Mouse (Mus musculus): ENCODE measurements around the gene Lrmda.
A peak's percentile ranks its signal among the peaks of the same experiment; 100 is the strongest.
"Not testable (repeated sequence)": the region's sequence is repeated elsewhere in the genome, so short reads cannot be mapped to it uniquely, and the experiment has no call there.

The Lrmda gene

DNA sequence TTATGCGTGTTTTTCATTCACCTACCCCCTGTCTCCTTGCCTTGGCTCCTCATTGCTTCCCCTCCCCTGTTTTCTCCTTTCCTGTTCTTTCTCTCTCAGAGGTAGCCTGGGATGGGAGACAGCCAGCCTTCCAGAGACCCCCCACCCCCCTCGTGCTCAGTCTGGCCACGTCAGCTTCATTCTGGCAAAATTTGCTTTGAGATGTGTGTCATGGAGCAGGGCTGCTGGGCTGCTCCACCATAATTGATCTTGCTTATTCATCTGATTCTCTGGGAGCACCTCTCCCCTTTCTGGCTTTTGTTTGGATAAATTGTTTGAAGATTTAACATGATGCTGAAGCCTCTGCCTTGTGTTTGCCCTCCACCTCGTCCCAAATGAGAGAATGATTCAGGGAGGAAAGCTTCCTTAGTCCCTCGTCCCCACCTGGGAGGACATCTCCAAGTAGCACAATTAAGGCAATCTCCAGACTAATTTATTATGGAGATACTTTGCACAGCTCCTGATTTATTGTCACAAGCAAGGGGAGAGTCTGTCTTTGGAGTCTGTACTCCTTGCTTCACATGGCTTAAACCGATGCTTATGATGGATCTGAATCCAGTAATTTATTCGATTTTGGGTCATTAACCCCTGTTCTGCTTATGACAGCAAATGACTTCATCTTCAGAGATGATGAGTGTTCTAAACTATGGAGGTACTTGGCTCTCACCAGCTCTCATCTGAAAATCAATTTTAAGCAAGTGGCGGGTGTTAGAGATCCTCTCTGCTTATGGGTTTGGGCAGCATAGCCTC, 526.6 kb downstream of the Lrmda start:
- no peak for DNase-seq

DNA sequence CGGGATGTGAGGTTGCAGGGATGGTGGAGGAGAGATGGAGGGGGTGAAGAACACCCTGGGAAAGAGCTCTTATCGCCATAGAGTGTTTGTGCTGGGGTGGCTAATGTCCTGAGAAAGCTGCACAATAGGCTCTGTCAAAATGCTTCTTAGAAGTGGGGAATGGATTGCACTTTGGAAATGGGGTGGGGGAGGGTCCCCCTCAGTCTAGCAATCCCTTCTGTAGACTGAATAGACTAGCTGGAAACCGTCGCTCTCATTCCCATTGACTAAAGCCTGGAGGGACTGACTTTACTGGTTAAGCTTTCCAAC, 527.1 kb downstream of the Lrmda start:
- no peak for DNase-seq

DNA sequence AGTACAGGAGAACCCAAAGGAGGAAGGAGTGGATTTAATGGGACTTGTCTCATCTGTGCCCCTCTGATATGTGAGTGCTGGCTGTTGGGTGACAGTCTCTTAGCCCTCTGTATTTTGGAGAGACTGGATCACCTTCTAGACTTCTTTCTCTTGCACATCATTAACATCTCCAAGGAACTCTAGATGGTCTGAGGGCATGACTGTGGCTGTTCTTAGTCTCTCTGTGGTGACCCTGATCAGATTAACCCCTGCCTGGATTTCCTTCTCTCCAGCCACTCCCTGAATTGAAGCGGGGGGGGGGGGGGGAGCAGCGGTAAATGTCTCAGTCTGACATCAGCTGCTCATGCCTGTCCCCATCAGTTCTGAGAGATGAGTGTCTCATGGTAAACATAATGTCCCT, 528.8 kb downstream of the Lrmda start:
- DNase-seq, result no peak

DNA sequence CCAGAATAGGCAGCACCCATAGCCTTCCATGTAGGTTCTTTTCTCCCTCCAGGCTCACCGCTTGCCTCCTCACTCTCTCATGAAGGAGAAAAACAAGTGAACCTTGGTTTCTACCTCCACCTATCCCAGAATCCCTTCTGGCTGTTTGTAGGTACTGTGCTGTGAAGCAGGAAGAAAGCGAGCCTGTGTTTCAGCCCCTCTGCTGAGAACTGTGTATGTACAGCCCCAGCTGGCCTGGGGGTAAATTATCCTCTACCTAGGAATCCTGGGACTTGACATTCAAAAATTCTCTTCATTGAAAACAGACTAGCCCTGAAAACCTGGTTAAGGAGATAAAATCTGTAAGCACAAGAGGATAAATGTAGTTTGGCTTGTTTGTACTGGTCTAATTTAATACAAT, 529.7 kb downstream of the Lrmda start:
- DNase-seq, result no peak

DNA sequence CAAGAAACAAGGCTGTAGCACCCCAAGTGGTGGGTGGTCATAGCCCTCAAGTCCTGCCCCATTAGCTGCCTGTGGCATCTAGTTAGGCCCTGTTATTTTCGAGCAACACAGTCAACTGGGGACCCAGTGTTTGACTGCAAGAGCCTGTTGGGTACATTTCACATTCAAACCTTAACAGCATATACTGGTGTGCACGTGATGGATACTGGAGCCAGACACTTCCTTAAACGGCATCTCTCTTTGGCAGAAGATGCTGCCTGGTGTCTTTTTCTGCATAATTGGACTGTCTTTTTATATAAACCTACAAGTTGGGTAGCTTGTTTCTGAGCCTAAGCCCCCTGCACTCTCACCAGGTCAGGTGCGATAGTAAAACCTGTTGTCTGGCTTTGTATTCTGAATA, 532.8 kb downstream of the Lrmda start:
- DNase-seq, result no peak

DNA sequence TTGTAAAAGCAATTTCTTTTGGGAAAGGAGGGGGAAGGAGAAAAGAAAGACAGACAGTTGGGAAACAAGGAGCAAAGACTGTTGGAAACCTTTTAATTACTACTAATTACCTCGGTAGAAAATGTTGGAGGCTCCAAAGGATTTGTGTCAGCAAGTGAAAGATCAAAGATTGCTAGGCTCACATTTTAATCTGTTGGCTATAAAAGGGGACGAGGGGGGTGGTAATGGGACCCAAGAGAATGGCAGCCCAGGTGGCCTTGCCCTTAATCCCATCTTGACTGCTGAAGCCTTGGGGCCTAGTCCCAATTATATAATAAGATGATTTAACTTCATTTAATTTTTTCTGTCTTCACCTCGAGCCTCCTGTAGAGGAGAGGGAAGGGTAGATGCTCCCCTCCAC, 533.3 kb downstream of the Lrmda start:
- no peak for DNase-seq

DNA sequence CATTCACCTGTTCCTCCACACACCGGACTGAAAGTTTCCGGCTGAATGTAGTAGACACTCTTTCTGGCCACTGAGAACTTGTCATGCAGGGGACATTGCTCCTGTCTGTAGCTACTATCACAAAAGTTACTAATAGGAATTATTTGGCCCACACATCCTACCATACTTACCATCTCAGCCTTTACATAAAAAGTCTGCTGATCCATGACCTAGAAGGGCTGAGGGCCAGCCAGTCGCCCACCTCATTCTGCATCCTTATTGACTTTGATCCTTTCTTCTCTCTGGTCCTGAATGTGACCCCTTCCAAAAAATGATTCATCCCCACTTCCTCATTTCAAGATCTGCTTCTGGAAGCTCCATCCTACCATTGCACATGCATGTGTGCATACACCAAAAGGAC, 534.2 kb downstream of the Lrmda start:
- DNase-seq, result no peak

DNA sequence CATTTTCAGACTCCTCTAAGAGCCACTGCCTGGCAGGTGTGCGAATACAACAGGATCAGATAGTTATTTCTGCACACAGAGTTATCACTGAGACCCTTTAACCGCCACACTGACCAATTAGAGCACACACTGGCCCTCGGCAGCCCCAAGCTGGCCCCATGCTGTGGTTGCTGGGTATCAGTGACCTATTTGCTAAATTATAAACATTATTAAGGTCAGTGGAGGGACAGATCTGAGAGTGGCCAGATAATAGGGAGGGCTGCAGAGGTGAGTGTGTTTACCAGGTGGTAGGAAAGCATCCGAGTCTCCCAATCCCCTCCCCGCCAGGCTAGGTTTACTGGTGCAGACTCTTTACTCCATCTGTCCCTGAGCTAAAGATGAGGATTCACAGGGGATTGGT, 553.0 kb downstream of the Lrmda start:
- no peak for DNase-seq

DNA sequence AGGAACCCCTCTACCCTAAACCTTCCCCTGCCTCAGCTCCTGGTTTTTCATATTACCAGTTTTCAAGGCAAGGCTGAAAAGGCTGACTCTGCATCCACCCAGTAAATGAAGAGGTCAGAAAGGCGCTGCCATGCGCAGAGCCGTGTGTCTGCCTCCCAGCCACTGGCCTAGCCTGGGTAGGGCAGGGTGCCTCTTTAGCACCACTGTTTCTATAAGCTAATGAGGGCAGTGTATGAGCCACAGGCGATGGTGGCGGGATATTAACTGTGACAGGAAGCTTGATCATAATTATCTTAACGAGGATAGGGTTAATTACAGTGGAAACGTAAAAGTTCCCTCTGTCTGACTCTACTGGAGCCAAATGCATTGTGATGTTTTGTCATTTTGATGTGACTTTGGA, 554.1 kb downstream of the Lrmda start:
- no peak for DNase-seq

DNA sequence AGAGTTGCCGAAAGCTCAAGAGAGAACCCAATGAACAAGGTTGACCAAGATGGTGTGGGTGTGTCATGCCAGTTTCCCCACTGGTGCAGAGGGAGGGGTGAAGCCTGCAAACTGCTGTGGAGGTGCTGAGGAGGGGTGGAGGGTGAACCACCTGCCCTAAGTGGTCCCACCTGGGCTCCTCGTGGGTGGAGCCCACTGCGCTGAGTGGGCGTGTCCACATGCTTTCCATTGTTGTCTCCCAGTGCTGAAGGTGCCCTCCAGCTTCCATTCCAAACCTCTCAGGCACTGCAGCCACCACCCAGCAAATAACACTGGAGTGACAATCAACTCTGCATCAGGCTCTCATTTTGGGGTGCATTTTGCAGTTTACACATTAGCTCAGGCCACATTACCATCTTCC, 554.5 kb downstream of the Lrmda start:
- DNase-seq, result no peak

DNA sequence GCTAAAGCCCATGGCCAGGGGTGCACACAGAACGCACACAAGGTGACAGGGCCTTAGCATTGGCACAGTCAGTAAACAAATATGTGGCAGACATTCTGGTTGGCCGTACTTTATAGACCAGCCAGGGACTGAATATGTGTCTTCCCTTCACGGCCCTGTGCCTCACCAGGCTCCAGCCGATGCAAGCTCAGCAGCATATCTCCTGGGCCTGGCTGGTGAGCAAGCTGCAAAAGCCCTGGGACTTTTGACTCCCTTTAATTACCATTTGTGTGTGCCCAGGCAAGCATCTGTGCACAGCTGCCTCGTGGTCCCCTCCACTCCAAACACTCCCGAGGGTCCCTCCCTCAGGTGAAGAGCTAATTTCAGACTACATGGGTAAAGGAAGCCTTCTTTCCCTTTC, 556.9 kb downstream of the Lrmda start:
- DNase-seq, result no peak

DNA sequence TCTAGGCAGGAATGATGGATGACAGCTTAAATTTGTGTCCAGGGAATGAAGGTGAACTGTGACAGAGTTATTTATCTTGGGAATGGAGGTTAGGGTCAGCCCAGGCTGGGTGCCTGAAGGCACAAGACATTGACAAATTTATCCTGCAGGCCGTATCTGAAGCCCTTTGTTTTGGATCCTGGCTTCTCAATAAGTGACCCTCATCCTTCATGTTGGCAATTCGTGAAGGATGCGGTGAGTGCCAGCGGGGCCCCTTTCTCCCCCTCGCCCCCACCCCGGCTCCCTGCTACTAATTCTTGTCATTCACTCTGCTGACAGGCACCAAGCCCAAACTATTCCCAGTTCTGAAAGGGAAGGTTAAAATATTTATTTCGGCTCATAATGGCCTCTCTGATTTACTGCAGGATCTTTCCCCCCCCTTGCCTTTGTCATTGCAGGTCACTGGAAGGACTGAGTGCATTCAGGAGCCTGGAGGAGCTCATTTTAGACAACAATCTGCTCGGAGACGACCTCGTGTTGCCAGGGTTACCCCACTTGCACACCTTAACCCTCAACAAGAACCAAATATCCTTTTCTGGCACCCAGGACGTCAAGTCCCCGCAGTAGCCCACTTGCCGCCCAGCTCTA, 558.0 kb downstream of the Lrmda start:
- no peak for DNase-seq

DNA sequence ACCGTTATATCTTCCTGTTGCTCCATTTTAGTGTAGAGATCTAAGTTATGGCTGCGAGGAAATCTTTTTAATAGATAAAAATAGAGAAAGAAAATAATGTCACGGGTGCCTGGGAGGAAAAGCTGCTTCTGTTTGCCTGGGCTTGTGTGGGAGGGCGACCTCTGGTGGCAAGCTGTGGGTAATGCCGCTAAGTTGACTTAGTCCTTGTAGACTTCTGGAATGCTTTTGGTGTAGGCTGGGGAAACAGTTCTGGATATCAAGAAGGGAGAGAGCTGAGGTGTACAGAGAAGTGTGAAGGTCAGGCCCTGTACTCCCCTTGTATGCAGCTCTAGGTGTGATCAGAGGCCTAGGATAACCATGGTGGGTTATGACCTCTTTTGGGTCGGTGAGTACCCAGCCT, 558.7 kb downstream of the Lrmda start:
- DNase-seq, result peak; percentile 81

DNA sequence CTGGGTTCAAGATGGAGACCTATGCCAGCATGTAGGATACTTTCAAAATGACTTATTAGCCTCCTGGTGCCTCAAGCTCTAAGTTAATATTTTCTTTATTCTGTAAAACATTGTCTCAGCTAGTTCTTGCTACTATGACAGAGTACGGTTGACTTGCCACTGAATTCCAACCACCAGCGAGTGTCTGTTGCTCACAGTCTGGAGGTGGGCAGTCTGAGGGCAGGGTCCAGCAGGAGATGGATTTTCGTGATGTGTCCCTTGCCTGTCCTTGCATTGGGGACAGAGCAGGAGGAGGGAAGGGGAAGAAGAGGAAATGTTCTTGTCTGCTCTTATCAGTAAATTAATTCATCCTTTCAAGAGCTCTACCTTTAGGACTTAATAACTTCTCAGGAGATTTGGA, 559.5 kb downstream of the Lrmda start:
- DNase-seq, result no peak

DNA sequence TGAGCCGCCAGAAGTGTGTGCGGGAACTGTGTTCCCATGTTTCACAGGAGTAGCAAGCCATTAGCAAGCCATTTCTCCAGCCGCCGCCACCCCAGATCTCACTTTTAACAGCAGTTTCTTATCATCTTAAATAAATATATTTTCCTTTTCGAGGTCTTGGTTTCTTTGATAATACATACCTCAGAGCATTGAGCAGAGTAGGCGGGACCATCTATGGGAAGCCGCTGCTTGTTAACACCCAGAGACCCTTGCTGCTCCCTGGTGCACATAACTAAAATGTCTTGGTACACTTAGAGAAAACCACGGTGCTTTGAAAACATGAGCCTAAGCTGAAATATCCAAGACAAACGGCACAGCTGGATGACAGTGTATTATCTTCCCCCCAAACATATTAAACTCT, 562.6 kb downstream of the Lrmda start:
- DNase-seq, result no peak

DNA sequence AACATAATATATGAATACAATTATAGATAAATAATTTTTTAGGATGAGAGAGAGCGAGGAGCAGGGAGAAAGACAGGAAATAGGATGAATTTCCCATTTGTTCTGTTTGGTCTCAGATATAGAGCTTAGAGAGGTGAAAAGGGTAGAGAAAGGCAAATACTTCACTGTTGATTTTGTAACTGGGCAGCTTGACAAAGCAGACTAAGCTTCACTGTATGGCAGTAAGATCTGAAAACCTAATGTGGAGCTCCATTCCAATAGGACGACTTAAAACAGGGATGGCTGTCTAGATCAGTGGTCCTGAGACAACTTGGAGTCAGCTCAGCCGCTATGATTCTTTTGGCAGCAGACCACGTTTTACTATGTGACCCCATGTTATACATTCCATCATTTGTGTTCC, 566.8 kb downstream of the Lrmda start:
- DNase-seq, result no peak

DNA sequence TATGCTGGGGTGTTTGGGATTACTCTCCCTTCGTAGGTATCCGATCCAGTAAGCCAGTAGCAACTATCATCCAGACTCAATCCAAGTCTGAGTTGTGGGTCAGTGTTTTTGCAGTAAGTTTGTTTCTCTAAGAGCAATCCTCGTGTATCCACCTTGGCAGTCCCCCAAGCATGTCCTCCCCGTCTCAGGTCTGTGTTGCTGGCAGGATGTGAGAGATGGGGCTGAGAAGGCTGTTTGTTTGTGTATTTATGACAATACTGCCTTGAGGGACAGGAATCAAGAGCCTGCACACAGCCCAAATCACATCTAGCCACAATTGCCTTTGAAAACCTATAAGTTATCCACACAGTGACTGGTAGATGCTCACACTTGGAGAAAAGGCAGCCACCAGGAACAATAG, 567.3 kb downstream of the Lrmda start:
- DNase-seq, result no peak

DNA sequence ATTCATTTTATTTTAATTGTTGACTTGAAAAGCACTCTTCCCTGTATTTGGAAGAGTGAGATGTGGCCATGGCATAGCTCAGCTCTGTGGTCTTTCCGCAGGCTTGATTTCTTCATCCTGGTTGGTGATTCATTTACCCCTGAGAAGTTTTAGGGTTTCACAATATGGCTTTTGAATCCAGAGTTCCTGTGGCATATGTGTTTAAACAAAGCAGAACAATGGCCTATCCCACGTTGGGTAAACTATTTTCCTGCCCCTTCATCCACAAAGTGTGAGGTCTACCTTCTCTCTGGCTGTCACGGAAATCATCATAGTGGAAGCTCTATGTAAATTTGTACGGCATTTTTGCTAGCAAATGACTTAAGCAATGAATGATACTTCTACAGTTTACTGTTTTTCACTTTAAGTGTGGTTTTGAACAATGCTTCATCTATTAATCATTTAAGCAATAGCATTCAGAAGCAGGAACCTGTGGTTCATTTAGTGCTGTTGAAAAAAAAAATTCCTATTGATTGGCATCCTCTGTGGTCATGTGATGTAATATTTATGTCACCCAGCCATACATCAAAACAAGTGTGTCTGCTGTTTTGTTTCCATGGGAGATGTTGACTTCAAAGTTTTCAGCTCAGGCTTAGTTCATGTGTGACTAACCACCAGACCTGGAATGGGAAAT, 567.9 kb downstream of the Lrmda start:
- no peak for DNase-seq

DNA sequence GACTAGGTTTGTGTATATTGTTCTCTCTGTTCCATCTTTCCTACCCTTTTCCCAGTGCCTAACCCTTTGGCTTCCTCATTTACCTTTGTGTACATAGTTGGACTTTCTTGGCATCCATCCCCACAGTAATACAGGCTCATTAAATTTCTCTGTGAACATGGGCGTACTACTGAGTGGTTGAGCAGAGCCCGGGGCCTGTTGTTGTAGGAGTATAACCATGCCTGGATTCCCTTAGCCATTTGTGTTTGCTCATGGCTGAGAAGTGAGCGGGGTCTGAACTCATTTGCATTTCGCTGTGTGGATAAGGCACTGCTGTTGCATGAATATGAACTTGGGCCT, 568.4 kb downstream of the Lrmda start:
- no peak for DNase-seq

DNA sequence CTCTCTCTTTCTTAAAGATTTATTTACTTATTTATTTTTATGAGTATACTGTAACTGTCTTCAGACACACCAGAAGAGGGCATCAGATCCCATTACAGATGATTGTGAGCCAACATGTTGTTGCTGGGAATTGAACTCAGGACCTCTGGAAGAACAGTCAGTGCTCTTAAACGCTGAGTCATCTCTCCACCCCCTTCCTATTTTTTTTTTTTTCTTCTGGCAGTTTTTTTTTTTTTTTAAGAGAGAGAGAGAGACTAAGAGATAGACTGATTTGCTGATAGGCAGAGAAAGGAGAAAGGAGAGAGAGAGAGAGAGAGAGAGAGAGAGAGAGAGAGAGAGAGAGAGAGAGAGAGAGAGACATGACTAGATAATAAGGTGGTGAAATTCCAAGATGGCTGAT, 568.9 kb downstream of the Lrmda start:
- not testable (repeated sequence) for DNase-seq

DNA sequence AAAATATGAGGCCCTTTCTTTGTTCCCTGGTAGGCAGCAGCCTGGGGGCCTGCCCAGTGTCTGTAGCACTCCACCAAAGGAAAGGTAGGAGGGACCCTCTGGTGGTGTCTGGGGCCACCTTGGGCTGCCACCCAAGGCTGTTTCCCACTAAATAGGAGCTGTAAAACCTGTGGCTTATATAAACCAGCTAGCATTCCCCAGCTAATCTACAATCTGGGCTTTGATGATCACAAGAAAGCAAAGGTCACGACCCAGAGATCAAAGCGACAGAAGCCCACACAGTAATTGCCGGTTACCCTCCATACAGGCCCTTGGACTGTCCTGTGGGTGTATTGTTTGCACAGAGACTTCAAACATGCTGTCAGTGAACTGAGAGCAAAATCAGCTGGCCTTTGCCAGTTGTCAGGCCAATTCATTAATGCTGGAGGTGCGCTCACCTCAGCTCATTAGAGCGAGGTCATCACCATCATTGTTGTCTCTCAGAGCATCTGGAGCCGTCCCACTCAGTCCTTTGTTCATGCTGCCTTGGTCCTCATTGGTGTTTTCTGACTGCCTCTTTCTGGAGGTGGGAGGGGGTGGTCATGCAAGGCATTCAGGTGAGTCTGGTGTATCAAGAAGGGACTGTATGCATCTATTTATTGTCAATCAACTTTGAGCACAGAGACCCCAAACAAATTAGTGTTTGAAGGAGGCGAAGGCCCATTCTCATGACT, 570.1 kb downstream of the Lrmda start:
- DNase-seq, result no peak

DNA sequence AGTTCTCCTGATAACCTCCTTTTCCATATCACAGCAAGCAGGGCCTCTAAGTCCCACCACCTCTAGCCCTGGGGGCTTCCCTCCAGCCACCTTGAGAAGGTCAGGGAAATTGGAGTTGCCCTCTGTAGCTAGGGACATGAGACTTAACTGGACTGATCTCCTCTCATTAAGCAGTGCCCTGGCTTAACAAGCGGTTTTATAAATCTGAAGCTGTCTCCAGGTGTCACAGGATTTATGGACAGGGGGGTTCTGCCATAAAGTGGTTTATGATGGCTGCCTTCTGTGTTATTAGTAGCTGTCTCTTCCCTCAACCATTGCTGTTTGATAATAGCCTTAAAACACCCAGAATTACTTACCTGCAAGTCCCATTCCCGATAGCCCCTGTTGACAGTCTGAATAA, 571.7 kb downstream of the Lrmda start:
- no peak for DNase-seq

DNA sequence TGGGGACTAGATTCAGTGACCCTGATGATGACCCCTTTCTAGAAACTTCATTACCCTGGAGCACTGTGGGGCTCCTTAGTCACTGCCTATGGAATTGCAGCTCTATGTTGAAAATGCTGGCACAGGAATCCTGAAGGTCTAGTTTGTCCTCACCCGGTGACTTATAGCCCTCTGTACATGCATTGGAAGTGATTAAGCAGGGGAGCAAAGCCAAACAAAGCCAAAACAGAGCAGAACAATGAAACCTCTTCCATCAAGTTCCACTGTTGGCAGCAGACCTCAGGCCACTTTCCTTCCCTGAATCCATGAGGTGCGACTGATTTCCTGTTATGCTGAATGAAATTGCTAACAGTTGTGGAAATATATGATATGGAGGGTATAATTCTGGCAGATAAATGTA, 578.0 kb downstream of the Lrmda start:
- no peak for DNase-seq

DNA sequence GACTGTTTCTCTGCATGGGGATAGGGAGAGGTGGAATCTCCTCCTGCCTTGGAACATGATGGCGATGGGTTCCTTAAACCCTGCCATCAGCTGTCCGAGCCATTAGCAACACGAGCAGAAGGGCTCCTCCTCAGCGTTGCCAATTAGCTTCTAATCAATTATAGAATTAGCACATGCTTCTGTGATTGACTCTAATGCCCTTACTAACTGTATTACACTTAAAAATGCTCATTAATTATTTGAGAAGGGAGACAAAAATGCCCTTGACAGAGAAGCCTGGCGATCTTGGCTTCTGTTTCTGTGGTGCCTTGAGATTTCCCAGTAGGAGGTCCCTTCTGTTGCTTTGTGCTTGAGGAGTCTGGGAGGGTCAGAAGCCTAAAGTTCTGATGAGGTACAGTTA, 579.1 kb downstream of the Lrmda start:
- DNase-seq, result no peak
